Mouse (Mus musculus) heart, postnatal 0 days (tissue): ENCODE measurements around the gene Trp63.

ENCODE experiments used
- CTCF ChIP-seq: IDR thresholded peaks from 2 replicates; pipeline ENCODE4 v1.5.1; 2016; ENCODE audit warnings: antibody characterized with exemption, control low read depth, low read depth
- EP300 ChIP-seq: IDR thresholded peaks from 2 replicates; pipeline ENCODE4 v1.6.1; 2016; ENCODE audit warnings: antibody characterized with exemption, low read depth

GRCm38 (mm10) chr16:25849593-25850464 is 166.3 kb downstream of the Trp63 start:
- TF ChIP-seq EP300 (no peak), CTCF (no peak)
